Mouse (Mus musculus) intestine, embryonic 15.5 days (tissue): ENCODE data around the gene Bcl11a. TPM values are rescaled to one million over a fixed set of nuclear protein-coding genes. Genes with fewer than 3 reads are reported as not detected.

Experiments
- ATAC-seq: fragments of 200-750 bp; cut with Nextera tagmentation; 2 replicates; pipeline ENCODE4 v1.8.0; 2017; ENCODE audit warnings: moderate TSS enrichment, moderate library complexity
- H3K27ac ChIP-seq: fragments of 300-500 bp; sonication (generic); 2 replicates; pipeline ENCODE4 v1.5.1; 2015; ENCODE audit warnings: mild to moderate bottlenecking, inconsistent platforms
- H3K27me3 ChIP-seq: fragments of 300-500 bp; sonication (generic); replicated peaks from 2 replicates; pipeline ENCODE4 v1.6.1; 2015; ENCODE audit warnings: inconsistent platforms
- H3K36me3 ChIP-seq: fragments of 300-500 bp; sonication (generic); 2 replicates; pipeline ENCODE4 v1.6.1; 2015; ENCODE audit warnings: inconsistent platforms
- H3K4me1 ChIP-seq: fragments of 300-500 bp; sonication (generic); replicated peaks from 2 replicates; pipeline ENCODE4 v1.6.1; 2015; ENCODE audit warnings: inconsistent platforms
- H3K4me2 ChIP-seq: fragments of 300-500 bp; sonication (generic); replicated peaks from 2 replicates; pipeline ENCODE4 v1.6.1; 2015; ENCODE audit warnings: mild to moderate bottlenecking, inconsistent platforms
- H3K4me3 ChIP-seq: fragments of 300-500 bp; sonication (generic); replicated peaks from 2 replicates; pipeline ENCODE4 v1.5.1; 2015; ENCODE audit warnings: inconsistent platforms
- H3K9ac ChIP-seq: fragments of 300-500 bp; sonication (generic); 2 replicates; pipeline ENCODE4 v1.6.1; 2015; ENCODE audit warnings: inconsistent platforms
- H3K9me3 ChIP-seq: fragments of 300-500 bp; sonication (generic); 2 replicates; pipeline ENCODE4 v1.6.1; 2016; ENCODE audit warnings: inconsistent platforms
- WGBS: fragments of 180-500 bp; shearing (Covaris S2); methylation state at CpG from one replicate; pipeline ENCODE4 v1.1.7; 2015; 5-methylcytosine and 5-hydroxymethylcytosine counted together
- polyA plus RNA-seq: library from polyadenylated mRNA; unstranded; fragments of >200 nt; fragmentation: Nextera tagmentation; extraction: Ambion mirVana; gene quantifications from 2 replicates; pipeline ENCODE4 v1.2.1, GENCODE M21; 2015

Bcl11a gene
- polyA plus RNA-seq, 1 experiment from 2014 or later: 19.7 TPM

- Histone ChIP-seq H3K9me3 (no peaks in the 10 kb centered on the region), H3K27me3 (no peaks in the 10 kb centered on the region), H3K9ac (no peak overlapping the region), H3K4me2 (no peak overlapping the region), H3K4me1 (no peaks in the 10 kb centered on the region), H3K27ac (no peak overlapping the region), H3K36me3 (no peaks in the 10 kb centered on the region), H3K4me3 (no peak overlapping the region)
- whole genome bisulfite sequencing: 85% methylated on average over 4 of the region's 4 CpGs
- ATAC-seq: no peak
Measured at GRCm38 (mm10) chr11:24177458-24177857, 99.6 kb downstream of the Bcl11a start.

GRCm38 (mm10) chr11:24178823-24179476 is 101.1 kb downstream of the Bcl11a start:
- no peaks in the 10 kb centered on the region for H3K9me3 ChIP-seq
- H3K27ac ChIP-seq: no peak overlapping the region
- no peaks in the 10 kb centered on the region for H3K27me3 ChIP-seq
- H3K4me1 ChIP-seq: no peaks in the 10 kb centered on the region
- H3K4me2 ChIP-seq: no peak overlapping the region
- H3K9ac ChIP-seq: no peak overlapping the region
- H3K4me3 ChIP-seq: no peak overlapping the region
- no peaks in the 10 kb centered on the region for H3K36me3 ChIP-seq
- 89% methylated on average over 6 of the region's 6 CpGs for WGBS
- ATAC-seq: no peak

GRCm38 (mm10) chr11:24180040-24180439 is 102.2 kb downstream of the Bcl11a start:
- no peaks in the 10 kb centered on the region for H3K4me1 ChIP-seq
- no peak overlapping the region for H3K27ac ChIP-seq
- H3K4me2 ChIP-seq: no peak overlapping the region
- no peak overlapping the region for H3K9ac ChIP-seq
- H3K36me3 ChIP-seq: no peaks in the 10 kb centered on the region
- H3K9me3 ChIP-seq: no peaks in the 10 kb centered on the region
- 78% methylated on average over 7 of the region's 7 CpGs for WGBS
- H3K4me3 ChIP-seq: no peak overlapping the region
- H3K27me3 ChIP-seq: no peaks in the 10 kb centered on the region
- no peak for ATAC-seq

GRCm38 (mm10) chr11:24183501-24183900 is 105.6 kb downstream of the Bcl11a start:
- H3K4me2 ChIP-seq: no peak overlapping the region
- ATAC-seq: no peak
- no peak overlapping the region for H3K27ac ChIP-seq
- no peaks in the 10 kb centered on the region for H3K36me3 ChIP-seq
- no peaks in the 10 kb centered on the region for H3K27me3 ChIP-seq
- H3K9ac ChIP-seq: no peak overlapping the region
- WGBS: 92% methylated on average over 7 of the region's 7 CpGs
- H3K4me3 ChIP-seq: no peak overlapping the region
- H3K9me3 ChIP-seq: no peaks in the 10 kb centered on the region
- H3K4me1 ChIP-seq: no peaks in the 10 kb centered on the region

GRCm38 (mm10) chr11:24184932-24185331 is 107.1 kb downstream of the Bcl11a start:
- Histone ChIP-seq H3K4me1 (no peaks in the 10 kb centered on the region), H3K9me3 (no peaks in the 10 kb centered on the region), H3K27me3 (no peaks in the 10 kb centered on the region), H3K4me2 (no peak overlapping the region), H3K27ac (no peak overlapping the region), H3K4me3 (no peak overlapping the region), H3K36me3 (no peaks in the 10 kb centered on the region), H3K9ac (no peak overlapping the region)
- WGBS: 69% methylated on average over 5 of the region's 5 CpGs
- ATAC-seq: no peak

GRCm38 (mm10) chr11:24190411-24190810 is 112.6 kb downstream of the Bcl11a start:
- H3K4me1 ChIP-seq: no peaks in the 10 kb centered on the region
- no peak overlapping the region for H3K27ac ChIP-seq
- ATAC-seq: no peak
- H3K4me3 ChIP-seq: no peak overlapping the region
- H3K27me3 ChIP-seq: no peaks in the 10 kb centered on the region
- WGBS: 31% methylated on average over 3 of the region's 3 CpGs
- H3K36me3 ChIP-seq: no peaks in the 10 kb centered on the region
- H3K4me2 ChIP-seq: no peak overlapping the region
- H3K9me3 ChIP-seq: no peaks in the 10 kb centered on the region
- H3K9ac ChIP-seq: no peak overlapping the region

- Histone ChIP-seq H3K27ac (no peak overlapping the region), H3K4me3 (no peak overlapping the region), H3K36me3 (no peaks in the 10 kb centered on the region), H3K27me3 (no peaks in the 10 kb centered on the region), H3K4me2 (no peak overlapping the region), H3K9ac (no peak overlapping the region), H3K4me1 (no peaks in the 10 kb centered on the region), H3K9me3 (no peaks in the 10 kb centered on the region)
- ATAC-seq: peak; percentile 67
- WGBS: 51% methylated on average over 4 of the region's 4 CpGs
Measured at GRCm38 (mm10) chr11:24196460-24197190, 118.8 kb downstream of the Bcl11a start.

- no peaks in the 10 kb centered on the region for H3K9me3 ChIP-seq
- H3K36me3 ChIP-seq: no peaks in the 10 kb centered on the region
- no peaks in the 10 kb centered on the region for H3K4me1 ChIP-seq
- no peak overlapping the region for H3K27ac ChIP-seq
- H3K9ac ChIP-seq: no peak overlapping the region
- WGBS: 93% methylated on average over 1 of the region's 1 CpGs
- H3K27me3 ChIP-seq: no peaks in the 10 kb centered on the region
- no peak overlapping the region for H3K4me3 ChIP-seq
- no peak overlapping the region for H3K4me2 ChIP-seq
- no peak for ATAC-seq
Measured at GRCm38 (mm10) chr11:24197424-24197823, 119.6 kb downstream of the Bcl11a start.

GRCm38 (mm10) chr11:24199560-24199959 is 121.7 kb downstream of the Bcl11a start:
- no peak for ATAC-seq
- WGBS: 96% methylated on average over 3 of the region's 3 CpGs
- Histone ChIP-seq H3K9ac (no peak overlapping the region), H3K27ac (no peak overlapping the region), H3K4me3 (no peak overlapping the region), H3K4me1 (0 out of 2 replicates have a peak, but pooled peaks cover 2% of the 10 kb centered on the region), H3K36me3 (no peaks in the 10 kb centered on the region), H3K4me2 (no peak overlapping the region), H3K9me3 (no peaks in the 10 kb centered on the region), H3K27me3 (no peaks in the 10 kb centered on the region)

- no peaks in the 10 kb centered on the region for H3K9me3 ChIP-seq
- no peak overlapping the region for H3K27ac ChIP-seq
- H3K4me3 ChIP-seq: no peak overlapping the region
- H3K9ac ChIP-seq: no peak overlapping the region
- H3K4me2 ChIP-seq: no peak overlapping the region
- WGBS: 78% methylated on average over 5 of the region's 5 CpGs
- no peak for ATAC-seq
- H3K36me3 ChIP-seq: no peaks in the 10 kb centered on the region
- H3K4me1 ChIP-seq: 0 out of 2 replicates have a peak, but pooled peaks cover 2% of the 10 kb centered on the region
- no peaks in the 10 kb centered on the region for H3K27me3 ChIP-seq
Measured at GRCm38 (mm10) chr11:24200310-24200709, 122.5 kb downstream of the Bcl11a start.

- Histone ChIP-seq H3K27ac (no peak overlapping the region), H3K4me3 (no peak overlapping the region), H3K4me1 (0 out of 2 replicates have a peak, but pooled peaks cover 2% of the 10 kb centered on the region), H3K4me2 (no peak overlapping the region), H3K36me3 (no peaks in the 10 kb centered on the region), H3K9ac (no peak overlapping the region), H3K9me3 (no peaks in the 10 kb centered on the region), H3K27me3 (no peaks in the 10 kb centered on the region)
- no peak for ATAC-seq
- WGBS: 85% methylated on average over 4 of the region's 4 CpGs
Measured at GRCm38 (mm10) chr11:24201223-24201622, 123.4 kb downstream of the Bcl11a start.

- H3K27ac ChIP-seq: no peak overlapping the region
- no peak overlapping the region for H3K4me2 ChIP-seq
- 26% methylated on average over 7 of the region's 7 CpGs for WGBS
Measured at GRCm38 (mm10) chr11:24202641-24203361, 124.9 kb downstream of the Bcl11a start.

More at GRCm38 (mm10) chr11:24202641-24203361, 124.9 kb downstream of the Bcl11a start:
- Histone ChIP-seq H3K4me3 (no peak overlapping the region), H3K36me3 (no peaks in the 10 kb centered on the region), H3K9me3 (no peaks in the 10 kb centered on the region), H3K9ac (no peak overlapping the region), H3K4me1 (0 out of 2 replicates have a peak, but pooled peaks cover 2% of the 10 kb centered on the region), H3K27me3 (no peaks in the 10 kb centered on the region)
- peak; percentile 54; the same call in 1 of the 2 replicates for ATAC-seq
